Mouse (Mus musculus): Measurements from ENCODE around the gene Nrtn. TPM values are rescaled to one million over a fixed set of nuclear protein-coding genes. Genes with fewer than 3 reads are reported as not detected.

Nrtn gene
- polyA plus RNA-seq (2012; rRNA removed): 169 and 335 TPM in 2 replicates

GRCm38 (mm10) chr17:56757416-56758123 is at the start of gene Nrtn:
TSS of gene Nrtn (minus strand) at chr17:56757530.

DNA sequence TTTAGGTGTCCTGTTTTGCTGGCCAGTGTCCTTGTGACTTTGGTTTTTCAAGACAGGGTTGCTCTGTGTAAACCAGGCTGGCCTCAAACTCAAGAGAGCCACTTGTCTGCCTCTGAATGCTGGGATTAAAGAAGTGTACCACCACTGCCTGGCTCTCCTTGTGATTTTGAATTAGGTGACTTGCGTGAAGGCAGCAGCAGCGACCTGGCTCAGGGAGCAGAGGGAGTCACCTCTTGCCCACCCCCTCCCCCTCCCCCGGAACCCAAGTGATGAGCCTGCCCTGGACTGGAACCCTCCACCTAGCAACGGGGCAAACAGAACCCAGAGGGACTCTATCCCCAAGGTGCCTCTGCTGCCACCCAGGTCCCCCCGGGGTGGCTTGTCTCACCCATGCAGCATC is 12.6 kb upstream of the Nrtn start, which contains the start of gene Prr22:
Gene Prr22, plus strand, starts transcription at position 301 of the 400 bp plus-strand sequence.

DNA sequence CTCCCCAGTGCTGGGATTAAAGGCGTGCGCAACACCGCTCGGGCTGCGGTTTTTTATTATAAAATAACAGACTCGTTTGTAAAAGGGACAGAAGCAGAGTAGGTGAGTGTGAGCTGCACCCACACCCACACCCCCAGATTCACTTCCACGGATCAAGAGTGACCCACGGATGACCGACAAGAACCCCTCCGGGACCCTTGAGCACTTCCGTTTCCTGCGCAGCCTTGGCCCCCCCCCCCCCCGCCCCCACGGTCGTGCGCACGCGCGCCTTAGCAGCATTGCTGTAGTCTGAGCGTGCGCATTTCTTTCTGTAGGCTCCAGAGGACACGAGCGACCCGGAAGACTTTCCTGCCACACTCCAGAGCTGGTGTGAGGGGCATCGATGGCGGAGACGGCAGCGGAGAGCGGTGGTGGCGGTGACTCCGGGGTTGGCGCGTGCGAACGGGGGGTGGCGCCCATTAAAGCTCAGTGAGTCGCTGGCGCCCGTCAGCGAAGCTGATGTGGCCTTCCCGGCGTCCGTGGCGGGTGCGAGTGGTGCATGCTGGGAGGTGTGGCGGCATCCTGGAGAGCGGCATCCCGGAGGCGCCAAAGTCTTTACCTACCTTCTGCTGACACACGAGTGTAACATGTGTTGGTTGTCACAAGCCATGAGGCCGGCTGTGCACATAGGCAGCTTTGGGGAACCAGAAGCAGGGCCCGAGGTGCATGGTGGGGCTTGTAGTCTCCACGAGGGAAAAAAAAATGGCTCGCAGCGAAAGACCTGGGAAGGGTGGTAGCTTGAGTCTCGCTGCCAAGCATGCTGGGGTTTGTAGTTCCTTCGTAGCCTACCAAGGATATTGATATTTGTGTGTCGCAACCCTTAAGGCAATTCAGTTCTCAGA is 7.4 kb upstream of the Nrtn start, which contains the start of gene Dus3l:
Gene Dus3l, plus strand, starts transcription at position 284 of the 881 bp plus-strand sequence.

GRCm38 (mm10) chr17:56717363-56718058 is 39.8 kb downstream of the Nrtn start, which contains the start of the genes Ndufa11 and Vmac:
TSS of gene Ndufa11 (plus strand) at chr17:56717767.
TSS of gene Vmac (minus strand) at chr17:56718022.

Other genes with a start within 250 kb of the Nrtn start
- gene Znrf4, start 245.1 kb downstream of the Nrtn start, polyA plus RNA-seq (2012; rRNA removed): not detected in 2 replicates
- 8.1 TPM in 2 replicates for gene Gm20219, start 203.1 kb downstream of the Nrtn start, polyA plus RNA-seq (2012; rRNA removed)
- 111 and 114 TPM in 2 replicates for gene Safb2, start 172.9 kb downstream of the Nrtn start, polyA plus RNA-seq (2012; rRNA removed)
- gene Safb, start 172.7 kb downstream of the Nrtn start, polyA plus RNA-seq (2012; rRNA removed): 93.0 and 103 TPM in 2 replicates
- 157 and 222 TPM in 2 replicates for gene 2410015M20Rik, start 147.8 kb downstream of the Nrtn start, polyA plus RNA-seq (2012; rRNA removed)
- gene Rpl36, start 144.1 kb downstream of the Nrtn start, polyA plus RNA-seq (2012; rRNA removed): 3,601 and 4,599 TPM in 2 replicates
- gene Lonp1, start 130.6 kb downstream of the Nrtn start, polyA plus RNA-seq (2012; rRNA removed): 227 and 249 TPM in 2 replicates
- 1.3 and 2.6 TPM in 2 replicates for gene Catsperd, start 129.4 kb downstream of the Nrtn start, polyA plus RNA-seq (2012; rRNA removed)
- gene Ranbp3, start 84.2 kb downstream of the Nrtn start, polyA plus RNA-seq (2012; rRNA removed): 125 and 135 TPM in 2 replicates
- gene Ndufa11, start 39.8 kb downstream of the Nrtn start, polyA plus RNA-seq (2012; rRNA removed): 694 and 729 TPM in 2 replicates
- gene Vmac, start 39.5 kb downstream of the Nrtn start, polyA plus RNA-seq (2012; rRNA removed): 47.8 and 78.5 TPM in 2 replicates
- 135 and 136 TPM in 2 replicates for gene Dus3l, start 7.2 kb upstream of the Nrtn start, polyA plus RNA-seq (2012; rRNA removed)
- gene Prr22, start 12.7 kb upstream of the Nrtn start, polyA plus RNA-seq (2012; rRNA removed): 3.3 and 4.8 TPM in 2 replicates
- gene Rfx2, start 73.5 kb upstream of the Nrtn start, polyA plus RNA-seq (2012; rRNA removed): 26.0 and 26.5 TPM in 2 replicates
- gene Acsbg2, start 116.9 kb upstream of the Nrtn start, polyA plus RNA-seq (2012; rRNA removed): 0.05 TPM in 1 of 2 replicates, not detected in the other
- gene 1700061G19Rik, start 117.9 kb upstream of the Nrtn start, polyA plus RNA-seq (2012; rRNA removed): 0.16 and 0.37 TPM in 2 replicates
- gene Mllt1, start 177.9 kb upstream of the Nrtn start, polyA plus RNA-seq (2012; rRNA removed): 94.1 and 98.4 TPM in 2 replicates
- 0.14 TPM in 2 replicates for gene Acer1, start 224.6 kb upstream of the Nrtn start, polyA plus RNA-seq (2012; rRNA removed)
- gene Clpp, start 232.8 kb upstream of the Nrtn start, polyA plus RNA-seq (2012; rRNA removed): 290 and 341 TPM in 2 replicates
- 86.7 and 97.3 TPM in 2 replicates for gene Alkbh7, start 239.8 kb upstream of the Nrtn start, polyA plus RNA-seq (2012; rRNA removed)
- 1.3 and 1.6 TPM in 2 replicates for gene Pspn, start 242.5 kb upstream of the Nrtn start, polyA plus RNA-seq (2012; rRNA removed)

Data from ovary, adult 2 months (tissue).